Mouse (Mus musculus): ENCODE results near the gene Wdfy2. TPM values are rescaled to one million over a fixed set of nuclear protein-coding genes. Genes with fewer than 3 reads are reported as not detected.
"Not testable (repeated sequence)": the region's sequence is repeated elsewhere in the genome, so short reads cannot be mapped to it uniquely, and the experiment has no call there.

Wdfy2 gene
- polyA plus RNA-seq, 1 experiment from 2014 or later = 7.7 TPM

- 43% methylated on average over 6 of the region's 6 CpGs for WGBS
Observed at GRCm38 (mm10) chr14:62829291-62829690, 8.2 kb upstream of the Wdfy2 start.

GRCm38 (mm10) chr14:62831691-62832275, 5.7 kb upstream of the Wdfy2 start:
- no peaks in the 10 kb centered on the region for H3K27me3 ChIP-seq
- H3K27ac ChIP-seq = no peak overlapping the region
- WGBS = 94% methylated on average over 3 of the region's 3 CpGs
- no peak overlapping the region for H3K9ac ChIP-seq
- no peaks in the 10 kb centered on the region for H3K36me3 ChIP-seq
- H3K4me1 ChIP-seq (replicated peaks) = no peaks in the 10 kb centered on the region
- no peak overlapping the region for H3K4me3 ChIP-seq
- no peak for ATAC-seq (ENCODE audit: low FRiP score)
- H3K9me3 ChIP-seq = no peaks in the 10 kb centered on the region
- H3K4me2 ChIP-seq = no peak overlapping the region

More at GRCm38 (mm10) chr14:62829291-62829690, 8.2 kb upstream of the Wdfy2 start:
- Histone ChIP-seq H3K36me3 (no peaks in the 10 kb centered on the region), H3K27ac (no peak overlapping the region), H3K9ac (no peak overlapping the region), H3K4me2 (no peak overlapping the region), H3K27me3 (no peaks in the 10 kb centered on the region), H3K4me3 (no peak overlapping the region), H3K9me3 (no peaks in the 10 kb centered on the region), H3K4me1 (replicated peaks) (no peaks in the 10 kb centered on the region)
- ATAC-seq (ENCODE audit: low FRiP score) = no peak

- no peaks in the 10 kb centered on the region for H3K27me3 ChIP-seq
- H3K36me3 ChIP-seq = no peaks in the 10 kb centered on the region
- H3K4me2 ChIP-seq = no peak overlapping the region
- H3K27ac ChIP-seq = no peak overlapping the region
- H3K9me3 ChIP-seq = no peaks in the 10 kb centered on the region
- no peak overlapping the region for H3K9ac ChIP-seq
- no peak for ATAC-seq (ENCODE audit: low FRiP score)
- H3K4me1 ChIP-seq (replicated peaks) = no peaks in the 10 kb centered on the region
- WGBS = 80% methylated on average over 7 of the region's 7 CpGs
- no peak overlapping the region for H3K4me3 ChIP-seq
Observed at GRCm38 (mm10) chr14:62833036-62833435, 4.4 kb upstream of the Wdfy2 start.

GRCm38 (mm10) chr14:62833541-62833940, 3.9 kb upstream of the Wdfy2 start:
- Histone ChIP-seq H3K4me1 (replicated peaks) (peaks cover 4% of the 10 kb centered on the region), H3K27ac (no peak overlapping the region), H3K9ac (no peak overlapping the region), H3K36me3 (no peaks in the 10 kb centered on the region), H3K4me3 (no peak overlapping the region), H3K27me3 (no peaks in the 10 kb centered on the region), H3K4me2 (no peak overlapping the region), H3K9me3 (no peaks in the 10 kb centered on the region)
- 67% methylated on average over 3 of the region's 3 CpGs for WGBS
- ATAC-seq (ENCODE audit: low FRiP score) = no peak

- not testable (repeated sequence) for H3K9ac ChIP-seq; H3K36me3 ChIP-seq; H3K27ac ChIP-seq; H3K27me3 ChIP-seq; H3K4me2 ChIP-seq; ATAC-seq (ENCODE audit: low FRiP score); H3K9me3 ChIP-seq; H3K4me3 ChIP-seq
- WGBS = 82% methylated on average over 3 of the region's 3 CpGs
- H3K4me1 ChIP-seq (replicated peaks) = peaks cover 24% of the 10 kb centered on the region
Observed at GRCm38 (mm10) chr14:62835737-62836136, 1.7 kb upstream of the Wdfy2 start.

GRCm38 (mm10) chr14:62836926-62837640, 395 bp upstream of the Wdfy2 start:
- ATAC-seq (ENCODE audit: low FRiP score) = peak; percentile 95
- peak overlapping the region; percentile 54 for H3K4me2 ChIP-seq
- H3K4me3 ChIP-seq = peak overlapping the region; percentile 76
- WGBS = under 1% methylated on average over 36 of the region's 37 CpGs
- H3K27me3 ChIP-seq = no peaks in the 10 kb centered on the region
- H3K4me1 ChIP-seq (replicated peaks) = peaks cover 24% of the 10 kb centered on the region
- H3K9ac ChIP-seq = peak overlapping the region; percentile 62
- peaks cover 7% of the 10 kb centered on the region for H3K36me3 ChIP-seq
- peak overlapping the region; percentile 88 for H3K27ac ChIP-seq
- no peaks in the 10 kb centered on the region for H3K9me3 ChIP-seq

GRCm38 (mm10) chr14:62838336-62838735, 858 bp downstream of the Wdfy2 start:
- no peak for ATAC-seq (ENCODE audit: low FRiP score)
- H3K4me2 ChIP-seq = peak overlapping the region; percentile 68
- peaks cover 7% of the 10 kb centered on the region for H3K36me3 ChIP-seq
- peak overlapping the region; percentile 76 for H3K4me3 ChIP-seq
- H3K27ac ChIP-seq = peak overlapping the region; percentile 90; the same call in 1 of the 2 replicates
- peak overlapping the region; percentile 92 for H3K9ac ChIP-seq
- peaks cover 28% of the 10 kb centered on the region for H3K4me1 ChIP-seq (replicated peaks)
- 12% methylated on average over 9 of the region's 9 CpGs for WGBS
- no peaks in the 10 kb centered on the region for H3K27me3 ChIP-seq
- H3K9me3 ChIP-seq = no peaks in the 10 kb centered on the region

GRCm38 (mm10) chr14:62841726-62842125, 4.2 kb downstream of the Wdfy2 start:
- Histone ChIP-seq H3K4me3 (no peak overlapping the region), H3K36me3 (peaks cover 7% of the 10 kb centered on the region), H3K27ac (no peak overlapping the region), H3K4me2 (no peak overlapping the region), H3K27me3 (no peaks in the 10 kb centered on the region), H3K9ac (no peak overlapping the region), H3K4me1 (replicated peaks) (peaks cover 42% of the 10 kb centered on the region), H3K9me3 (no peaks in the 10 kb centered on the region)
- ATAC-seq (ENCODE audit: low FRiP score) = no peak

GRCm38 (mm10) chr14:62842495-62842894, 5.0 kb downstream of the Wdfy2 start:
- no peak for ATAC-seq (ENCODE audit: low FRiP score)
- Histone ChIP-seq H3K4me1 (replicated peaks) (peaks cover 42% of the 10 kb centered on the region), H3K9ac (no peak overlapping the region), H3K27me3 (no peaks in the 10 kb centered on the region), H3K27ac (no peak overlapping the region), H3K4me2 (no peak overlapping the region), H3K9me3 (no peaks in the 10 kb centered on the region), H3K36me3 (peaks cover 7% of the 10 kb centered on the region), H3K4me3 (no peak overlapping the region)

- H3K4me2 ChIP-seq = no peak overlapping the region
- H3K4me3 ChIP-seq = no peak overlapping the region
- no peak overlapping the region for H3K9ac ChIP-seq
- H3K27ac ChIP-seq = no peak overlapping the region
- ATAC-seq (ENCODE audit: low FRiP score) = no peak
- no peaks in the 10 kb centered on the region for H3K27me3 ChIP-seq
- H3K9me3 ChIP-seq = no peaks in the 10 kb centered on the region
- peaks cover 42% of the 10 kb centered on the region for H3K4me1 ChIP-seq (replicated peaks)
- 67% methylated on average over 2 of the region's 2 CpGs for WGBS
- peaks cover 7% of the 10 kb centered on the region for H3K36me3 ChIP-seq
Observed at GRCm38 (mm10) chr14:62842976-62843375, 5.5 kb downstream of the Wdfy2 start.

GRCm38 (mm10) chr14:62844226-62844625, 6.7 kb downstream of the Wdfy2 start:
- peaks cover 31% of the 10 kb centered on the region for H3K4me1 ChIP-seq (replicated peaks)
- 85% methylated on average over 8 of the region's 8 CpGs for WGBS
- no peak overlapping the region for H3K27ac ChIP-seq
- peaks cover 6% of the 10 kb centered on the region for H3K9me3 ChIP-seq
- no peaks in the 10 kb centered on the region for H3K27me3 ChIP-seq
- H3K36me3 ChIP-seq = peaks cover 7% of the 10 kb centered on the region
- H3K4me3 ChIP-seq = no peak overlapping the region
- no peak overlapping the region for H3K9ac ChIP-seq
- no peak overlapping the region for H3K4me2 ChIP-seq
- no peak for ATAC-seq (ENCODE audit: low FRiP score)

- ATAC-seq (ENCODE audit: low FRiP score) = no peak
- H3K27ac ChIP-seq = 0 out of 2 replicates have a peak overlapping the region, but pooled peaks have one; percentile 6
- 73% methylated on average over 8 of the region's 8 CpGs for WGBS
Observed at GRCm38 (mm10) chr14:62845011-62845840, 7.7 kb downstream of the Wdfy2 start.

More at GRCm38 (mm10) chr14:62845011-62845840, 7.7 kb downstream of the Wdfy2 start:
- Histone ChIP-seq H3K36me3 (peaks cover 7% of the 10 kb centered on the region), H3K9ac (no peak overlapping the region), H3K27me3 (no peaks in the 10 kb centered on the region), H3K4me2 (no peak overlapping the region), H3K4me3 (no peak overlapping the region), H3K9me3 (peaks cover 6% of the 10 kb centered on the region), H3K4me1 (replicated peaks) (peaks cover 21% of the 10 kb centered on the region)

Data from hindbrain, embryonic 13.5 days (tissue).